Mouse (Mus musculus) midbrain, embryonic 16.5 days (tissue): ENCODE results near the gene Wdr43. TPM values are rescaled to one million over a fixed set of nuclear protein-coding genes. Genes with fewer than 3 reads are reported as not detected.

Experiments
- ATAC-seq: fragments of 200-750 bp; cut with Nextera tagmentation; 2 replicates; pipeline ENCODE4 v1.8.0; 2017; ENCODE audit warnings: moderate TSS enrichment
- H3K27ac ChIP-seq: fragments of 300-500 bp; sonication (generic); 2 replicates; pipeline ENCODE4 v1.5.1; 2014; ENCODE audit warnings: mild to moderate bottlenecking, low read length, mixed read lengths
- H3K27me3 ChIP-seq: fragments of 300-500 bp; sonication (generic); 2 replicates; pipeline ENCODE4 v1.6.1; 2014; ENCODE audit warnings: low read depth, low read length, mixed read lengths; ENCODE audit not compliant: control insufficient read depth, insufficient read depth
- H3K36me3 ChIP-seq: fragments of 300-500 bp; sonication (generic); 2 replicates; pipeline ENCODE4 v1.6.1; 2014; ENCODE audit warnings: mild to moderate bottlenecking, low read length, moderate library complexity, mixed read lengths; ENCODE audit not compliant: control insufficient read depth, insufficient read depth
- H3K4me1 ChIP-seq: fragments of 300-500 bp; sonication (generic); 2 replicates; pipeline ENCODE4 v1.6.1; 2014; ENCODE audit warnings: mild to moderate bottlenecking, low read length, mixed read lengths; ENCODE audit not compliant: control insufficient read depth, insufficient read depth
- H3K4me2 ChIP-seq: fragments of 300-500 bp; sonication (generic); 2 replicates; pipeline ENCODE4 v1.6.1; 2014; ENCODE audit warnings: mild to moderate bottlenecking, low read length, mixed read lengths
- H3K4me3 ChIP-seq: fragments of 300-500 bp; sonication (generic); 2 replicates; pipeline ENCODE4 v1.5.1; 2014; ENCODE audit warnings: low read depth, mild to moderate bottlenecking, low read length, moderate library complexity, mixed read lengths
- H3K9ac ChIP-seq: fragments of 300-500 bp; sonication (generic); 2 replicates; pipeline ENCODE4 v1.6.1; 2014; ENCODE audit warnings: low read depth, low read length, mixed read lengths
- H3K9me3 ChIP-seq: fragments of 300-500 bp; sonication (generic); replicated peaks from 2 replicates; pipeline ENCODE4 v1.6.1; 2014; ENCODE audit warnings: mild to moderate bottlenecking, low read length, mixed read lengths; ENCODE audit not compliant: control insufficient read depth, poor library complexity, severe bottlenecking
- WGBS: fragments of 180-500 bp; shearing (Covaris S2); extraction: QIAGEN DNeasy Blood & Tissue Kit; methylation state at CpG from one replicate; pipeline ENCODE4 v1.1.7; 2014; 5-methylcytosine and 5-hydroxymethylcytosine counted together
- polyA plus RNA-seq: library from polyadenylated mRNA; unstranded; fragments of >200 nt; fragmentation: Nextera tagmentation; extraction: Ambion mirVana; gene quantifications from 2 replicates; pipeline ENCODE4 v1.2.1, GENCODE M21; 2015

The Wdr43 gene
- polyA plus RNA-seq, 1 experiment from 2014 or later = 51.2 TPM

GRCm38 (mm10) chr17:71657521-71657920 lies 41.8 kb downstream of the Wdr43 start:
- H3K27ac ChIP-seq = no peak overlapping the region
- H3K4me1 ChIP-seq = peaks cover 3% of the 10 kb centered on the region; the same call in 1 of the 2 replicates
- H3K4me3 ChIP-seq = no peak overlapping the region
- ATAC-seq = no peak
- WGBS = 78% methylated on average over 4 of the region's 4 CpGs
- H3K36me3 ChIP-seq = peaks cover 10% of the 10 kb centered on the region
- H3K4me2 ChIP-seq = no peak overlapping the region
- H3K27me3 ChIP-seq = no peaks in the 10 kb centered on the region
- no peaks in the 10 kb centered on the region for H3K9me3 ChIP-seq
- no peak overlapping the region for H3K9ac ChIP-seq

- H3K4me2 ChIP-seq = no peak overlapping the region
- no peak overlapping the region for H3K4me3 ChIP-seq
- ATAC-seq = no peak
- 90% methylated on average over 10 of the region's 10 CpGs for WGBS
- H3K4me1 ChIP-seq = peaks cover 7% of the 10 kb centered on the region; the same call in 1 of the 2 replicates
- no peak overlapping the region for H3K9ac ChIP-seq
- H3K27ac ChIP-seq = no peak overlapping the region
- peaks cover 7% of the 10 kb centered on the region for H3K36me3 ChIP-seq
- H3K27me3 ChIP-seq = no peaks in the 10 kb centered on the region
- no peaks in the 10 kb centered on the region for H3K9me3 ChIP-seq
Observed at GRCm38 (mm10) chr17:71658666-71659065, 43.0 kb downstream of the Wdr43 start.

- H3K4me1 ChIP-seq = peaks cover 7% of the 10 kb centered on the region; the same call in 1 of the 2 replicates
- 49% methylated on average over 1 of the region's 1 CpGs for WGBS
- H3K9me3 ChIP-seq = no peaks in the 10 kb centered on the region
- H3K27me3 ChIP-seq = no peaks in the 10 kb centered on the region
- H3K27ac ChIP-seq = no peak overlapping the region
- ATAC-seq = no peak
- H3K4me2 ChIP-seq = no peak overlapping the region
- H3K36me3 ChIP-seq = peaks cover 7% of the 10 kb centered on the region
- H3K9ac ChIP-seq = no peak overlapping the region
- no peak overlapping the region for H3K4me3 ChIP-seq
Observed at GRCm38 (mm10) chr17:71660390-71660789, 44.7 kb downstream of the Wdr43 start.

GRCm38 (mm10) chr17:71662751-71663250 lies 47.1 kb downstream of the Wdr43 start:
- WGBS = 9% methylated on average over 21 of the region's 21 CpGs
- peak overlapping the region; percentile 57 for H3K9ac ChIP-seq
- H3K36me3 ChIP-seq = 0 out of 2 replicates have a peak, but pooled peaks cover 2% of the 10 kb centered on the region
- peak overlapping the region; percentile 72 for H3K4me2 ChIP-seq
- H3K9me3 ChIP-seq = no peaks in the 10 kb centered on the region
- H3K4me1 ChIP-seq = peaks cover 7% of the 10 kb centered on the region; the same call in 1 of the 2 replicates
- no peak overlapping the region for H3K27ac ChIP-seq
- peak overlapping the region; percentile 31 for H3K4me3 ChIP-seq
- peak; percentile 93 for ATAC-seq
- H3K27me3 ChIP-seq = no peaks in the 10 kb centered on the region

- no peak overlapping the region for H3K27ac ChIP-seq
- no peak overlapping the region for H3K9ac ChIP-seq
- ATAC-seq = no peak
- 87% methylated on average over 6 of the region's 6 CpGs for WGBS
- 0 out of 2 replicates have a peak, but pooled peaks cover 2% of the 10 kb centered on the region for H3K36me3 ChIP-seq
- H3K4me2 ChIP-seq = no peak overlapping the region; the same call in 1 of the 2 replicates
- no peaks in the 10 kb centered on the region for H3K27me3 ChIP-seq
- H3K4me1 ChIP-seq = peaks cover 7% of the 10 kb centered on the region; the same call in 1 of the 2 replicates
- H3K9me3 ChIP-seq = no peaks in the 10 kb centered on the region
- no peak overlapping the region for H3K4me3 ChIP-seq
Observed at GRCm38 (mm10) chr17:71663491-71663890, 47.8 kb downstream of the Wdr43 start.

- Histone ChIP-seq H3K4me1 (peaks cover 7% of the 10 kb centered on the region; the same call in 1 of the 2 replicates), H3K4me3 (no peak overlapping the region), H3K4me2 (no peak overlapping the region), H3K9ac (no peak overlapping the region), H3K9me3 (no peaks in the 10 kb centered on the region), H3K36me3 (no peaks in the 10 kb centered on the region), H3K27me3 (no peaks in the 10 kb centered on the region), H3K27ac (no peak overlapping the region)
- ATAC-seq = no peak
- 100% methylated on average over 1 of the region's 1 CpGs for WGBS
Observed at GRCm38 (mm10) chr17:71664172-71664571, 48.5 kb downstream of the Wdr43 start.

- no peak for ATAC-seq
- Histone ChIP-seq H3K4me1 (peaks cover 7% of the 10 kb centered on the region; the same call in 1 of the 2 replicates), H3K9me3 (no peaks in the 10 kb centered on the region), H3K27ac (no peak overlapping the region), H3K4me2 (no peak overlapping the region), H3K27me3 (no peaks in the 10 kb centered on the region), H3K9ac (no peak overlapping the region), H3K4me3 (no peak overlapping the region), H3K36me3 (no peaks in the 10 kb centered on the region)
- WGBS = 91% methylated on average over 4 of the region's 4 CpGs
Observed at GRCm38 (mm10) chr17:71665201-71665600, 49.5 kb downstream of the Wdr43 start.

- Histone ChIP-seq H3K36me3 (no peaks in the 10 kb centered on the region), H3K9me3 (no peaks in the 10 kb centered on the region), H3K27ac (no peak overlapping the region), H3K4me1 (peaks cover 4% of the 10 kb centered on the region), H3K9ac (no peak overlapping the region), H3K4me2 (no peak overlapping the region), H3K4me3 (no peak overlapping the region), H3K27me3 (no peaks in the 10 kb centered on the region)
- ATAC-seq = no peak
- WGBS = 89% methylated on average over 5 of the region's 5 CpGs
Observed at GRCm38 (mm10) chr17:71669511-71669910, 53.8 kb downstream of the Wdr43 start.

GRCm38 (mm10) chr17:71671840-71672546 lies 56.3 kb downstream of the Wdr43 start:
- H3K36me3 ChIP-seq = no peaks in the 10 kb centered on the region
- no peak overlapping the region for H3K9ac ChIP-seq
- H3K4me3 ChIP-seq = no peak overlapping the region
- no peaks in the 10 kb centered on the region for H3K27me3 ChIP-seq
- ATAC-seq = no peak
- WGBS = 51% methylated on average over 17 of the region's 17 CpGs
- H3K4me1 ChIP-seq = peaks cover 4% of the 10 kb centered on the region
- no peaks in the 10 kb centered on the region for H3K9me3 ChIP-seq
- H3K27ac ChIP-seq = no peak overlapping the region
- no peak overlapping the region for H3K4me2 ChIP-seq
